Mouse (Mus musculus) spleen, adult 2 months (tissue): ENCODE measurements around the gene Ppp4r2. TPM values are rescaled to one million over a fixed set of nuclear protein-coding genes. Genes with fewer than 3 reads are reported as not detected.

Experiments
- DNase-seq, 2 experiments: peaks; one replicate each; pipeline versions ENCODE4 v3.0.0 to v3.0.0-alpha.2; 2012 to 2021; ENCODE audit warnings: low spot score in 2 of 2, low read depth in 1 of 2
- H3K27ac ChIP-seq: fragments of 200-500 bp; 2 replicates; pipeline ENCODE4 v1.5.1; 2012; ENCODE audit warnings: low read length, inconsistent platforms; ENCODE audit not compliant: insufficient read depth
- H3K27me3 ChIP-seq: fragments of 200-500 bp; 2 replicates; pipeline ENCODE4 v1.6.1; 2012; ENCODE audit warnings: mild to moderate bottlenecking, moderate library complexity, low read length, inconsistent platforms; ENCODE audit not compliant: control insufficient read depth, insufficient read depth
- H3K36me3 ChIP-seq: fragments of 200-500 bp; 2 replicates; pipeline ENCODE4 v1.6.1; 2012; ENCODE audit warnings: mild to moderate bottlenecking, low read length, inconsistent platforms; ENCODE audit not compliant: control insufficient read depth, insufficient read depth
- H3K4me1 ChIP-seq: fragments of 200-500 bp; 2 replicates; pipeline ENCODE4 v1.6.1; 2011; ENCODE audit warnings: inconsistent platforms; ENCODE audit not compliant: control insufficient read depth, insufficient read depth, insufficient read length
- H3K4me3 ChIP-seq: fragments of 200-500 bp; 2 replicates; pipeline ENCODE4 v1.5.1; 2011; ENCODE audit warnings: mild to moderate bottlenecking, inconsistent platforms; ENCODE audit not compliant: insufficient read depth, insufficient read length; ENCODE audit errors: extremely low read depth
- CTCF ChIP-seq: fragments of 200-500 bp; IDR thresholded peaks from 2 replicates; pipeline ENCODE4 v1.5.1; 2011; ENCODE audit warnings: mild to moderate bottlenecking, inconsistent platforms; ENCODE audit not compliant: insufficient read depth, insufficient read length, insufficient replicate concordance; ENCODE audit errors: extremely low read depth
- POLR2A ChIP-seq: fragments of 200-500 bp; IDR thresholded peaks from 2 replicates; pipeline ENCODE4 v1.6.1; 2011; ENCODE audit warnings: low read depth, low read length, inconsistent platforms
- WGBS: fragments of 180-500 bp; shearing (Covaris S2); methylation state at CpG from one replicate; pipeline ENCODE4 v1.1.7; 2018; 5-methylcytosine and 5-hydroxymethylcytosine counted together
- polyA plus RNA-seq: library from polyadenylated mRNA; depleted of rRNA; stranded (reverse); fragments of >200 nt; gene quantifications from 2 replicates; pipeline ENCODE4 v1.2.3, GENCODE M21; 2012

Ppp4r2 gene
- polyA plus RNA-seq, 1 experiment = 10.1 TPM

- WGBS = 96% methylated on average over 5 of the region's 5 CpGs
- no peak for DNase-seq
- TF ChIP-seq CTCF = no peak
- Histone ChIP-seq H3K27me3 (no peaks in the 10 kb centered on the region), H3K4me3 (no peak overlapping the region), H3K36me3 (no peaks in the 10 kb centered on the region), H3K4me1 (peaks cover 2% of the 10 kb centered on the region), H3K27ac (no peak overlapping the region)
These were observed 3.7 kb upstream of the Ppp4r2 start for GRCm38 (mm10) chr6:100829770-100830169.

- WGBS = 77% methylated on average over 3 of the region's 3 CpGs
- H3K4me1 ChIP-seq = peaks cover 5% of the 10 kb centered on the region
- H3K27me3 ChIP-seq = no peaks in the 10 kb centered on the region
- TF ChIP-seq CTCF = no peak
- no peak for TF ChIP-seq POLR2A
- H3K36me3 ChIP-seq = peaks cover 3% of the 10 kb centered on the region; the same call in 1 of the 2 replicates
- H3K27ac ChIP-seq = no peak overlapping the region
- no peak for DNase-seq
- H3K4me3 ChIP-seq = no peak overlapping the region
These were observed 2.2 kb upstream of the Ppp4r2 start for GRCm38 (mm10) chr6:100831188-100831587.

GRCm38 (mm10) chr6:100831751-100832150 lies 1.7 kb upstream of the Ppp4r2 start:
- Histone ChIP-seq H3K4me1 (peaks cover 5% of the 10 kb centered on the region), H3K4me3 (no peak overlapping the region), H3K36me3 (peaks cover 6% of the 10 kb centered on the region), H3K27ac (no peak overlapping the region), H3K27me3 (no peaks in the 10 kb centered on the region)
- no peak for DNase-seq
- WGBS = 97% methylated on average over 6 of the region's 6 CpGs
- no peak for TF ChIP-seq CTCF
- TF ChIP-seq POLR2A = no peak

- Histone ChIP-seq H3K36me3 (peaks cover 13% of the 10 kb centered on the region), H3K4me3 (peak overlapping the region; percentile 94), H3K27ac (peak overlapping the region; percentile 74), H3K27me3 (no peaks in the 10 kb centered on the region), H3K4me1 (peaks cover 5% of the 10 kb centered on the region)
- TF ChIP-seq POLR2A (no peak), CTCF (no peak)
- WGBS = under 1% methylated on average over 63 of the region's 72 CpGs
- DNase-seq = peak in 1 of 2 experiments; percentile 45
These were observed 524 bp downstream of the Ppp4r2 start for GRCm38 (mm10) chr6:100833811-100834481.

- TF ChIP-seq CTCF = no peak
- TF ChIP-seq POLR2A = no peak
- 57% methylated on average over 9 of the region's 9 CpGs for WGBS
- peaks cover 17% of the 10 kb centered on the region for H3K36me3 ChIP-seq
- H3K4me1 ChIP-seq = peaks cover 8% of the 10 kb centered on the region
- no peaks in the 10 kb centered on the region for H3K27me3 ChIP-seq
- no peak for DNase-seq
- peak overlapping the region; percentile 94 for H3K4me3 ChIP-seq
- no peak overlapping the region for H3K27ac ChIP-seq
These were observed 1.2 kb downstream of the Ppp4r2 start for GRCm38 (mm10) chr6:100834489-100835160.

GRCm38 (mm10) chr6:100845058-100845457 lies 11.6 kb downstream of the Ppp4r2 start:
- no peak for DNase-seq
- Histone ChIP-seq H3K36me3 (peaks cover 13% of the 10 kb centered on the region), H3K4me1 (peaks cover 2% of the 10 kb centered on the region), H3K4me3 (no peak overlapping the region), H3K27ac (no peak overlapping the region), H3K27me3 (no peaks in the 10 kb centered on the region)
- WGBS = 79% methylated on average over 4 of the region's 4 CpGs
- no peak for TF ChIP-seq POLR2A
- no peak for TF ChIP-seq CTCF

GRCm38 (mm10) chr6:100847264-100847663 lies 13.8 kb downstream of the Ppp4r2 start:
- DNase-seq = no peak
- WGBS = 91% methylated on average over 5 of the region's 5 CpGs
- H3K27me3 ChIP-seq = no peaks in the 10 kb centered on the region
- no peak overlapping the region for H3K27ac ChIP-seq
- H3K4me1 ChIP-seq = peaks cover 4% of the 10 kb centered on the region
- no peak for TF ChIP-seq POLR2A
- no peak for TF ChIP-seq CTCF
- H3K36me3 ChIP-seq = peaks cover 8% of the 10 kb centered on the region
- H3K4me3 ChIP-seq = no peak overlapping the region
